7 mouse cellular contexts compared by ENCODE assay signal in genomic region chr2:128687558-128688120, GRCm38 (mm10). TPM values are rescaled to one million over a fixed set of nuclear protein-coding genes. Genes with fewer than 3 reads are reported as not detected.
DNase-seq lines count a peak whose midpoint lies in the region; ATAC-seq and TF ChIP-seq lines count a peak whose summit lies in the region.

No protein-coding gene starts in this region.

- H3K9ac ChIP-seq in forebrain, embryonic 14.5 days (ENCODE audit: low read length), result peak overlapping the region; percentile 96
- no peak overlapping the region for H3K9ac ChIP-seq in liver, adult 2 months (ENCODE audit: low read depth, low read length)
- H3K9ac ChIP-seq in stomach, embryonic 16.5 days (ENCODE audit: low read length), result peak overlapping the region; percentile 99

- peak overlapping the region; percentile 97 for H3K4me3 ChIP-seq in megakaryocyte, embryonic 14.5 days (replicated peaks)
- peak overlapping the region; percentile 91 for H3K4me3 ChIP-seq in forebrain, embryonic 14.5 days (ENCODE audit: low read depth, low read length)
- peak overlapping the region; percentile 94 for H3K4me3 ChIP-seq in liver, adult 2 months (ENCODE audit: insufficient read depth, low read depth, low read length)
- H3K4me3 ChIP-seq in stomach, embryonic 16.5 days (replicated peaks; ENCODE audit: low read length), result peak overlapping the region; percentile 98

- peak overlapping the region; percentile 51 for H3K4me2 ChIP-seq in forebrain, embryonic 14.5 days (ENCODE audit: low read length)
- H3K4me2 ChIP-seq in stomach, embryonic 16.5 days (ENCODE audit: low read depth, low read length), result peak overlapping the region; percentile 84

- TF ChIP-seq CTCF in liver, adult 2 months (IDR thresholded peaks at IDR 0.05; ENCODE audit: low read depth, low read length), result no peak

- TF ChIP-seq POLR2A in liver, adult 2 months (IDR thresholded peaks at IDR 0.05; ENCODE audit: extremely low read depth, insufficient read depth, low read length), result no peak

- 47% methylated on average over 10 of the region's 10 CpGs for WGBS in forebrain, embryonic 14.5 days
- 50% methylated on average over 10 of the region's 10 CpGs for WGBS in liver, adult 2 months
- 46% methylated on average over 10 of the region's 10 CpGs for WGBS in stomach, embryonic 16.5 days

- peaks cover 4% of the 10 kb centered on the region for H3K27me3 ChIP-seq in megakaryocyte, embryonic 14.5 days (replicated peaks)
- no peaks in the 10 kb centered on the region for H3K27me3 ChIP-seq in forebrain, embryonic 14.5 days (replicated peaks; ENCODE audit: control insufficient read depth, insufficient read depth, low read length)
- no peaks in the 10 kb centered on the region for H3K27me3 ChIP-seq in liver, adult 2 months (ENCODE audit: control insufficient read depth, insufficient read depth, low read length)
- no peaks in the 10 kb centered on the region for H3K27me3 ChIP-seq in stomach, embryonic 16.5 days (ENCODE audit: control insufficient read depth, insufficient read depth, low read length)

- peaks cover 4% of the 10 kb centered on the region; the same call in 1 of the 2 replicates for H3K79me2 ChIP-seq in liver, adult 2 months (ENCODE audit: control insufficient read depth, insufficient read depth, low read length)

- H3K36me3 ChIP-seq in megakaryocyte, embryonic 14.5 days (replicated peaks; ENCODE audit: low read length), result peaks cover 26% of the 10 kb centered on the region
- peaks cover 12% of the 10 kb centered on the region for H3K36me3 ChIP-seq in forebrain, embryonic 14.5 days (ENCODE audit: control insufficient read depth, insufficient read depth, low read length)
- peaks cover 5% of the 10 kb centered on the region; the same call in 1 of the 2 replicates for H3K36me3 ChIP-seq in liver, adult 2 months (ENCODE audit: control insufficient read depth, insufficient read depth, low read length)
- no peaks in the 10 kb centered on the region for H3K36me3 ChIP-seq in stomach, embryonic 16.5 days (ENCODE audit: control insufficient read depth, insufficient read depth, low read length)

- peak overlapping the region; percentile 74 for H3K27ac ChIP-seq in forebrain, embryonic 14.5 days (ENCODE audit: low read depth, low read length)
- H3K27ac ChIP-seq in liver, adult 2 months (replicated peaks; ENCODE audit: insufficient read depth, low read depth, low read length), result no peak overlapping the region
- peak overlapping the region; percentile 88 for H3K27ac ChIP-seq in stomach, embryonic 16.5 days (ENCODE audit: low read length)

- H3K4me1 ChIP-seq in megakaryocyte, embryonic 14.5 days, result peaks cover 46% of the 10 kb centered on the region
- peaks cover 13% of the 10 kb centered on the region for H3K4me1 ChIP-seq in forebrain, embryonic 14.5 days (ENCODE audit: control insufficient read depth, insufficient read depth, low read length)
- peaks cover 4% of the 10 kb centered on the region; the same call in 1 of the 2 replicates for H3K4me1 ChIP-seq in liver, adult 2 months (ENCODE audit: control insufficient read depth, insufficient read depth, low read length)
- peaks cover 8% of the 10 kb centered on the region for H3K4me1 ChIP-seq in stomach, embryonic 16.5 days (ENCODE audit: control insufficient read depth, insufficient read depth, low read length)

- intact Hi-C loops in left cerebral cortex, postnatal 14 days (cut with DNase I), result loop anchor here (2.0 kb wide), 1 partner anchor 131 kb away; the partner anchor contains the start of gene Tmem87b

- peak; percentile 91 for DNase-seq in forebrain, embryonic 14.5 days (ENCODE audit: low spot score)
- DNase-seq in liver, adult 2 months (ENCODE audit: extremely low read depth, low read depth, low spot score), result no peak
- no peak for DNase-seq in left cerebral cortex, postnatal 14 days (ENCODE audit: low spot score in 2 of 2)
- no peak for DNase-seq in urinary bladder, postnatal 14 days (ENCODE audit: low spot score)

- ATAC-seq in megakaryocyte, adult 5-6 weeks (ENCODE audit: poor library complexity, severe bottlenecking), result no peak
- ATAC-seq in forebrain, embryonic 14.5 days, result peak; percentile 93
- peak; percentile 79; the same call in 1 of the 2 replicates for ATAC-seq in stomach, embryonic 16.5 days (ENCODE audit: insufficient read depth, low FRiP score)

- H3K9me3 ChIP-seq in megakaryocyte, embryonic 14.5 days, result no peaks in the 10 kb centered on the region
- no peaks in the 10 kb centered on the region for H3K9me3 ChIP-seq in forebrain, embryonic 14.5 days (replicated peaks; ENCODE audit: control insufficient read depth, low read length)
- no peaks in the 10 kb centered on the region for H3K9me3 ChIP-seq in stomach, embryonic 16.5 days (replicated peaks; ENCODE audit: control insufficient read depth, low read length)

RNA-seq across cellular contexts. Expression of gene Anapc1, which starts 0.4 kb away (rescaled TPM):
- polyA plus RNA-seq in megakaryocyte, embryonic 14.5 days (2012; ENCODE audit: insufficient read depth, low replicate concordance), result 0.77 and 16.3 TPM in 2 replicates
- 53.6 and 63.7 TPM in 2 replicates for total RNA-seq in megakaryocyte, adult 5-6 weeks (2015)
- 56.1 and 72.0 TPM in 2 replicates for total RNA-seq in megakaryocyte, adult 5-6 weeks (2017)
- polyA plus RNA-seq in forebrain, embryonic 14.5 days (2014; fragmentation: Nextera tagmentation; extraction: Ambion mirVana), result 54.6 and 57.9 TPM in 2 replicates
- 33.0 and 42.8 TPM in 2 replicates for total RNA-seq in liver, adult 2 months (2014; rRNA removed)
- 18.4 and 22.3 TPM in 2 replicates for polyA plus RNA-seq in liver, adult 2 months (2012; rRNA removed)
- 61.3 and 61.6 TPM in 2 replicates for polyA plus RNA-seq in stomach, embryonic 16.5 days (2015; fragmentation: Nextera tagmentation; extraction: Ambion mirVana)
- total RNA-seq in left cerebral cortex, postnatal 14 days (2021), result 10 to 100 TPM; 62.2 to 64.9 TPM

RNA-seq across cellular contexts. Expression of gene Mertk, which starts 11.1 kb away (rescaled TPM):
- polyA plus RNA-seq in megakaryocyte, embryonic 14.5 days (2012; ENCODE audit: insufficient read depth, low replicate concordance), result 1.3 TPM in 1 of 2 replicates, not detected in the other
- total RNA-seq in megakaryocyte, adult 5-6 weeks (2015), result 0.68 and 1.3 TPM in 2 replicates
- total RNA-seq in megakaryocyte, adult 5-6 weeks (2017), result 0.33 and 1.0 TPM in 2 replicates
- polyA plus RNA-seq in forebrain, embryonic 14.5 days (2014; fragmentation: Nextera tagmentation; extraction: Ambion mirVana), result 0.62 and 1.1 TPM in 2 replicates
- 16.5 and 17.0 TPM in 2 replicates for total RNA-seq in liver, adult 2 months (2014; rRNA removed)
- 3.0 and 3.8 TPM in 2 replicates for polyA plus RNA-seq in liver, adult 2 months (2012; rRNA removed)
- polyA plus RNA-seq in stomach, embryonic 16.5 days (2015; fragmentation: Nextera tagmentation; extraction: Ambion mirVana), result 6.4 and 6.7 TPM in 2 replicates
- total RNA-seq in left cerebral cortex, postnatal 14 days (2021), result 10 to 100 TPM; 20.8 to 33.7 TPM
